Mouse (Mus musculus) kidney, adult 18-20 months (tissue): Measurements from ENCODE around the gene Best1.

Source experiments
- DNase-seq: peaks from one replicate; pipeline ENCODE4 v3.0.0; 2021

The Best1 gene

DNA sequence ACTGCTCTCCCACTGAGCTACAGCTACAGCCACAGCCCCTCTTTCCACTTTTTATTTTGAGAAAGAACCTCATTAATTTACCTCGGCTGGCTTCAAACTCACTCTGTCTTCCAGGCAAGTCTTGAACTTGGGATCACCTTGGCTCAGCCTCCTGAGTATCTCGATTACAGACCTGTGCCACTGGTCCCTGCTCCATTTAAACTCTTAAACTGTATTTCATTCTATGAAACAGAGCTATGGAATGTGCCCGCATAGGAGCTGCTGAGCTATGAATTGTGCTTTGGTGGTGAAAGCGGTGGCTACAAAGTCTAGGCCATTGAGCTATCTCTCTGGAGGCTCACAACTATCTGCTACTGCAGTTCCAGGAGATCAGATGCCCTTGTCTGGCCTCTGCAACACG, 43.5 kb downstream of the Best1 start:
- DNase-seq = no peak

DNA sequence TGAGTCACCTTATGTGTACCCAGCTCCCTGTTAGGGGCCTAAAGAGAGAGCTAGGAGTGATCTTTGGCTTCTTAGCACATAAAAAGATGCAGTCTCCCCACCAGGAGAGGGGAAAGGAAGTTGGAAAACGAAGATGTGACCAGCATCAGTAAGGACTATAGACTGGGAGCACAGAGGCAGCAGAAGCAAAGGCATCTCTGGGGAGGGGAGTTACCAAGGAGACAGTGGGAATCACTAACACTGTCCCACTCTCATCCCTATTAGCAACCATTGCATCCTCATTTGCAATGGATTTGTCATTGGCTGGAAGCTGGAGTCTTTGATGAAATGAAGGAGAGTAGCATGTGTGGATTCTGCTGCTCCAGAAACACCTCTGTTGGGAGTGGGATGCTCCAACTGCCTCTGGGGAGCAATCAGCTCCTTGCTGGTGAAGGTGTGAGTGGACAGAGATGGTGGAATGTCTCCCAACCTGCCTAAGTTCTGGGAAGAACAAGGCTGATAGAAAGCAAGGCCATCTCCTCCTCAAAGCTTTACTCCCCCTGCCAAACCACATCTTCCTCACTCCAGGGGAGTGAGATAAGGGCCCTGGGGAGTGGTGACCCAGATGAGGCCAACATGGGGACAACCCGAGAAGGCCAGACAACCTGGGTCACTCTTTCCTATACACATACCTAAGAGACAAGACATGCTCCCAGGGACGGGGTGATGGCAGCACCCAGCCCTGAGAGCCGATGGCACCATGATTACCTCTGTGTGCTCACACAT, 44.6 kb downstream of the Best1 start:
- DNase-seq = no peak

DNA sequence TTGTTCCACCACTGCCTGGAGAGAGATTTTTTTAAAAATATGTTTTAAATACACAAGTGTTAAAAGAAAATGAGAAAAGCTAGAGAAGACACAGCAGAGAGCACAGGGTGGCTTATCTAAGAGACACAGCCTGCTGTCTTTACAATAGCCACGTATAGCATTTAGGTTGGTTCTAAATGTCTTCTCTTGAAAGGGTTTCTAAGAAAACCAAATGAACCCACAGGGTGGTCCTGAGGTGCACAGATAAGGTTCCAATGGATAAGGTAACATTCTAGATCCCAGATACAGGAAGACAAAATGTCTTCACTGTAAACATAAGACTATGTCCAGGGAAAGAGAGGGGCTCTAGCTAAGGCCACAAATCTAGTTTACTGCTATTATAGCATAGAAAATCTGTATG, 46.0 kb downstream of the Best1 start:
- no peak for DNase-seq

DNA sequence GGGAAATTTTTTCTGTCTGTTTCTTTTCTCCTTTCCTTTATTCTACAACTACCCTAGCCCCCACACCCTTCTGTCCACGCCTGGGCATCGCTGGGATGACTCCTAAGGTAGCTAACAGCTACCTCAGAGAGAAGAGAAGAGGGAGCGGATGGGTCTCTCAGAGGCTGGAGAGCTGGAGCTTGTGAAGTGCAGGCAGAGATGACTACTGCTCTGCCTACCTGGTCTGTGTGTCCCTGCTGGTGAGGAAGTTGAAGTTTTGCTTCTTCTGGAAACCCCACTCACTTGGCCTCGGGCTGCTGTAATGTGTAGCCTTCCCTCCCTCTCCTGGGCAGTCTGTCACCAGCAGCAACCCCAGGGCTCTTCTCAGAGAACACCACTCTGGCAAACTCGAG, 46.6 kb downstream of the Best1 start:
- no peak for DNase-seq

DNA sequence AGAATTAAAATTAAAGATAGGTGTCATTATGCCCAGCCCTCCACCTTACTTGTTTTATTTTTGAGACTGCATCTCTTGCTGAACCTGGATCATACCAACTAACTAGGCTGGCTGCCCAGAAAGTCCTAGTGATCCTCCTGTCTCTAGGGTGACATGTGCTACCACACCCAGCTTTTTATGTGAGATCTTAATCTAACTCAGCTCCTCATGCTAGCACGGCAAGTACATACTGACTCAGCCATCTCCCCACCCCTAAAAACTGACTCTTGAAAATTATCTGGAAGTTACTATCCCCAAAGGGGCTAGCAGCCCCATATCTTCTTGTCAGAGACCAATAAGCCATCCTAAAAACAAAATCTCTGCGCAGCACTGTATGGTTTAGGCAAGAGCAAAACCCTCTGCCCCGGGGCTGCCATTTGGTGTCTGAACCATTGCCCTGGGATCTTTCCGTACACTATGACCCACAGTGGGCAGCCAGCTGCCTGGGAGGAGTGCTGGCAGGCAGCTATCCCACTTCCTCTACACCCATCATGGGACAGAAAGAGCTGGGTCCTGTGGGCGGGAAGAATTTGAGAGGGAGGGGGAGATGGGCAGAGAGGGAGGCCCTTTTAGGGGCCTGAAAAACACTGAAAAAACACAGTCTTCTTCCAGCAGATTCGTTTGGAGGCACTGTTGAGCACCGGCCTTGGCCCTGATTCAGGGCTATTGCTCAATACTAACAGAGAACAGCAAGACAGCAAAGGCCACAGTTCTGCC, 47.2 kb downstream of the Best1 start:
- peak; percentile 84 for DNase-seq

DNA sequence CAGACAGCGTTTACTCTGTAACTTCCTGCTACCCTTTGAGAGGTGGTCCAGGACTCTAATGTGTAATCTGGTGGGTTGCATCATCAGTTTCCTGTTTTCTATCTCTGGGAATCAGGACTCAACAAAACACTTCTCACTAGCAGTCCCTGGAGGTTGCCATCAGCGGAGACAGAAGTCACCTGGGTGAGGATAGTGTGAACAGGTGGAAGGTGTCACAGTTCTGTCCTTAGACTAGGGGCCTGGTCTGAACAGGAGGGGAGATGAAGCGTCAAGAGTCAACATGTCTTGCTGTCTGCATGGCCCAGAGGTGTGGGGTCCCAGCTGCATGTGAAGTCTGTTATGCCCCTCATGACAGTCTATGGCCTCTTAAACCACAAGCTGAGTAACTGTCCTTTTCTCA, 48.5 kb downstream of the Best1 start:
- DNase-seq = no peak

DNA sequence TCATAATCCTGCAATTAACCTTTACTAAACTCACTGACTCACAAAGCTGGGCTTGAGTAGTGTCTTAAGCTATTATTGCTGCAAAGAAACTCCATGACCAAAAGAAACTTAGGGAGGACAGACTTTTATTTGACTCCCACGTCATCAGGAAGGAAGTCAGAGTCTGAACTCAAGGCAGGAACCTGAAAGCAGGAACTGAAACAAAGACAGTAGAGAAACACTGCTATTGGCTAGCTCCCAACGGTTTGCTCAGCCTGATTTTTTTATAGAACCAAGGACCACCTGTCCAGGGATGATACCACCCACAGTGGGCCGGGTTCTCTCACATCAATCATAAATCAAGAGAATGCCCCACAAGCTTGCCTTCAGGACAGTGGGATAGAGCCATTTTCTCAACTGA, 49.0 kb downstream of the Best1 start:
- no peak for DNase-seq

DNA sequence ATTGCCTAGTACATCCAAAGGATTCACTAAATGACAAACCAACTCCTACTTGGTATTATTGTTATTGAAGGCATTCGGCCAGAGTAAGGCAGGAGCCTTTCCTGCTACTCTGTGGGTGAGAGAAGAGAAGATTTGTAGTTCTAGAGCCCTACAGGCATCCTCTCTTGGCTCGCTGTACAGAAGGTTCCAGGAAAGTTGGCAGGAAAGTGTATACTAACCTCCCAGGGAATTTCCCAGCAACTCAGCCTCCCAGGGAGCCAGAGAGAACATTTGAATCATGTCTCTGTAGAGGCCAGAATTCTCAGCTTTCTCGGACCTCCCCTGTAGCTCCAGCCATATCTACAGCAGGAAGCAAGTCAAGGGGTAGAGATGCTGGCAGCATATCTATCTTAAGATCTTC, 54.4 kb downstream of the Best1 start:
- DNase-seq = peak; percentile 49

DNA sequence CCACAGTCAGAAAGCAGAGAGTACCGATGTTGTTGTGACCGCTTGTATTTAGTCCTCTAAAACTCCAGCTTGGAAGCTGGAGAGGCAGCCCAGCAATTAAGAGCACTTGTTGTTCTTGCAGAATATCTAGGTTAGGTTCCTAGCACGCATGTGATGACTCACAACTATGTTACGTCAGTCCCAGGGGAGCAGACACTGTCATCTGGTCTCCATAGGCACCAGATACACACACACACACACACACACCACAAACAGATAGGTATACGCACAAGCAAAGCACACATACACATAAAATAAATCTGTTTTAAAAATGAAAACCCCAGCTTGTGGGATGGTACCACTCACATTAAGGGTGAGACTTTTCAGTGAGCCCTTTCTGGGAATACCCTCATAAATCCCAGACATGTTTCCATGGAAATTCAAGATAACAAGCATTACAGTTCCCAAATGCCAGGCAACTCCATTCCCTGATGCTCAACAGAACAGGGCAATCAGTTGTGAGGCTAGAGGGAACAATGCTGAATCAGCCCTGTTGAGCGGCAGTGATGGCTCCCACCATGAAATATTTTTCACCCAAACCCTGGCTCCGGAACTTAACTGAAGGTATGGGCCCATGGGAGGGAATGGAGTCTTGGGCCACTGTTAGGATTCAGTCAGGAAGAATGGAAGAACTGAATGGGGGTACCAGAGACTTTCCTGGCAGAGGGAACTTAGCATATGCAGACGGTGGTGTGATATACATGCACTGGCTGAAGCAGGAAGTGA, 55.5 kb downstream of the Best1 start:
- no peak for DNase-seq

DNA sequence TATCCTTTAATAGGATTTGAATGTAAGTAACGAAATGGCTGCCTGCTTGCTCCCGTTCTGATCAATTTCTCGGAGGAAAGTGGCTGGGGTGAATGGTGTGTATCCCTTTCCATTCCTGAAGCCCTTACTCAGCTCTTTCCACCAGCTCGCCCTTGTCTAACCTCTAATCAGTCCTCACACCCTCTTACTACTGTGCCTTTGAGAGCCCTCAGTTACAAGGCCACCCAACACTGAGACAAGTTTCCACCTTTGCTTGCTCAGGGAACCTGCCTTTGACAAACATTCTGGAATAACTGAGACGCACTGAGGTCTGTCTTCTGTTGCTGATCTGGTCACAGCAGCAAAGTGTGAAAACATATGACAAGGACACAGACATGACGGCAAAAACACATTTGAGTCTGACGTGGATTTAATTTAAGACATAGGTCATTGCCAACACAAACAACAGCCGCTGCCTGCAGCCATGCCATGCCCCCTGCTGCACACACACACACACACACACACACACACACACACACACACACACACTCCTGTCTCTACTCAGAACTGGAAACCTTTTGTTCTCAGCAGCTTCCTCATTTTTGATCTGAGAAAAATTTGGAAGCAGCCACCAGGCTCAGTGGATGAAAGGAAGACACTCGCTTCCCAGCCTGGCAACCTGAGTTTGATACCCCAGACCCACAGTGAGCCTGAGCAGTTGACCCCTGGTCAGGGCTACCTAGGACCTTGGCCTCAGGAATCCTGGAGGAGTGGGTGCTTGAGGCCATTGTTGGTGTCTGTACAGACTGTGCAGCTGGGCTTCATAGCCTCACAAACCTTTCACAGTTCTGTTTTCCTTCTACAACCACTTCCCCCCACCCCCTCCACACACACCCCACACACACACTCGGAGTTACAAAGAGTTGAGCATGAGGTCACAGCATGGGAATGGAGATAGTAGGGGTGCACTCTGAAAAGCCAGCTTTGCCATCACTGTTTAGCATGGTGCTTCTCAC, 58.6 kb downstream of the Best1 start:
- no peak for DNase-seq

DNA sequence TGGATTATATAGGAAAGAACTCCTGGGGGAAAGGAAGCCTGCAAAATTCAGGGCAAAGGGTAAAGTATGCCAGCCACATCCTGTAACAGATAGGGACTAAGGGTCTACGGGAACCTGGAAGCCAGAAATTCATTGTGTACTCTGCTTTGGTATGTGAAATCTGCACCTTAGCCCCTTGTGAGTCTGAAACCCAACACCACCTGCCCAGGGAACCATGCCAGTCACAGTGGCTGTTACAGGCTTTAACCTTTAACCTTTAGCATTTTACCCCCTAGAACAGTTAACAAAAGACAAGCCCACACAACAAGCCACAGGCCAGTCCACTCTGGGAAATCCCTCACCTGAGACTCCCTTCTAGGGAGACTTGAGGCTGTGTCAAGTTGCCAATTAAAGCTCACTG, 59.6 kb downstream of the Best1 start:
- DNase-seq = no peak

DNA sequence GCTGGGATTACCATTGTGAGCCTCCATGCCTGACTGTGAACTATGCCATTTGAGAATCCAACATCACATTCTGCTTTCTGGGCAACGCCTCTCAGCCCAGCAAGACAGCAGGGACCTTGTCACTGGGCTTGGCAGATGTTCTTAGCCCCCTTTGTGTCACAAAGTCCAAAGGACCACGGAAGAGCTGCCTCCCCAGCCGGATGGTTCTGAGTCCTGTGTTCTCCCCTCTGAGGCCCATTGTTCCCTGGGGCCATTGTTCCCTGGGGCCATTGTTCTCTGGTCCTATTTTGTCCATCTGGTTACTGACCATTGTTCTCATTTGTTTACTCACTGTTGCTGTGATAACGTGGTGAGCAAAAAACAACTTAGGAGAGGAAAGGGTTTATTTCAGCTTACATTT, 60.5 kb downstream of the Best1 start:
- DNase-seq = no peak

DNA sequence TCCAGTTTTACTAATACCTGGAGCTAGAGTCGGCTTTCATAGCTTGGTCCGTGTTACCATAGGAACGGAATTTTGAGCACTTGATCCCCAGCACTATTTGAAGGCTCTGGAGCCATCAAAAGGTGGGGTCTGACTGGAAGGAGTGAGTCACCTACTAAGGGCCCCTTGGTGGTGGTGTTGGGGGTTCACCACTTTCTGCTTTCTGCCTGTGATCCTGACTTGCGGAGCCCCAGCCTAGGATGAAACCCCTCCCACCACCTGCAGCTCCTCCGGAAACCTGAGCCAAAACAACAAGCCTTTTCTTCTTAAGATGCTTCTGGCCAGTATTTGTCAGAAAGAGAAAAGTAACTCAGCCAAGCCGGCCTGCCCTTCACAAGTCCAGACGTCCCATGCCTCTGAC, 61.6 kb downstream of the Best1 start:
- no peak for DNase-seq

DNA sequence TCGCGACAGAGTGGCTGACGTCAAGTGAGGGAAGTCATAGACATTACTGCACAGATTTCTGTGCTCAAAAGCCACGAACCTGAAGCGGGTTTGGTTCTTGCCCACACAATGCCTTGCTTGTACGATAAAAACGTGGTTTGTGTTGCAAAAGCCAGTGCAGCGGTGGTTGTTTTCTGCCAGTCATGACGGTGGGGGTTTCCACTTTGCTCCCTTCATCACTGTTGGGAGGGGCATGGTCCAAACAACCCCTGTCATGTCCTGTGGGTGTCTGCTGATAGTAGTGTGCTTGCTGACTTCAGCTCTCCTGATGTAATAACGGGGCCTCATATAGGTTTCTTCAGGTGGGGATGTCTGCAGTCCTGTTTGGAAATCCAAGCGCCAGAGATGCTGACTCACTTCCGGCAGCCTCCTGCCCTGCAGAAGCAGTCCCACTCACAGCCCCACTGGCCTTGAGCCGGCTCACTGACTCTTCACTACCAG, 62.6 kb downstream of the Best1 start:
- no peak for DNase-seq

DNA sequence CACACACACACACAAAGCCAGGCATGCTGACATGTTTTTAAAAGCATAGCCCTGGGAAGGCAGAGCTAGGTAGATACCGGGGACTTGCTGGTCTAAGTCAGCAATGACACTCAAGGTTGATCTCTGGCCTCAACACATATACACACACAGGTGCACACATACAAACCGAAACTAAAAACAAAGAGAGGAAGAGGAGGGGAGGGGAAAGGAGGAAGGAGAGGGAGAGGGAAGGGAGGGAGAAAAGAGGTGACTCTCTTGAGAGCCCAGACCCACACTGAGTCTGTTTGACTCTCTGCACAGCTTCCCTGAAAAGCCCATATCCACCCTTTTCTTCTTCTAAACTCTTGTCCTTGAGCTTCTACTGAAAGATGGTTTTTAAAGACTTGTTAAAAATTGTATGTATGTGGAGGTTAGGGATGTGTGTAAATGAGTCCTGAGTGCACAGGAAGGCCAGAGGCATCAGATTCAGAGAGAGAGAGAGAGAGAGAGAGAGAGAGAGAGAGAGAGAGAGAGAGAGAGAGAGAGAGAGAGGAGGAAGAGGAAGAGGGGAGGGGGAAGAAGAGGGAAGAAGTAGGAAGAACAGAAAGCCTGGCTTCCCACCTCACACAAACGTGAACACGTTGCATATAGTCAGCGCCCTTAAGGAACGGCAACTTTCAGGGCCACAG, 63.1 kb downstream of the Best1 start:
- no peak for DNase-seq

DNA sequence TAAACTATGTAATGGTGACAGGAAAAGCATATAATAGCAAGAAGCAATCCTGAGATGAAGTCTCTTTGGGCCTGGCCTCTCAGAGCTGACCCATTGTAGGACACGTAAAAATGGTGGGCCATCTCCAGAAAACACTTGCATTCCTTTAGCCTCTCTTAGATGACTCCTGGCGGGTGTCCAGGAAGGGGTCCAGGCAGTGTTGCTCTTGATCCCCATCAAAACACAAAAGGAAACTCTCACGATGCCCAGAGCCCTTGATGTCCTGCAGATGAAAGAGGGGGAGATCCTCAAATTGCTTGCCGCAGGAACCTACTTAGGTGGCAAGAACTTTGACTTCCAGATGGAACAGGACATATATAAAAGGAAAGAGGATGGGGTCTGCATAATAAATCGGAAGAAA, 64.0 kb downstream of the Best1 start:
- DNase-seq = no peak

DNA sequence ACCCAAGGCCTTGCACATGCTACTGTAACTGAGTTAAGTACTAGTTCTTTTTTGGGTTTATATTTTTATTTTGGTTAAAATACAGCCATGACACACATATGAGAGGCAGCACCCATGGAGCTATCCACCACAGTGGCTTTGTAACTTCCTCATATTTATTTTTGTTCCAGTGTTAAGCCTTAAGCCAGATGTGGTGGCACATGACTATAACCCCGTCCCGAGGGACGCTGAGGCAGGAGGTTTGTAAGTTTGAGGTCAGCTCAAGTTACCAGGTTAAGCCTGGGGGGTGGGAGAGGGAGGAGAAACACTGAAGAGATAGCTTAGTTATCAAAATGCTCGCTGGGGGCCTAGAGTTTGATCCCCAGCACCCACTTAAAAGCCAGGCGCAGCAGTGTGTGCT, 64.9 kb downstream of the Best1 start:
- DNase-seq = no peak
